Mouse (Mus musculus): ENCODE measurements around the gene Sec16a.

DNA sequence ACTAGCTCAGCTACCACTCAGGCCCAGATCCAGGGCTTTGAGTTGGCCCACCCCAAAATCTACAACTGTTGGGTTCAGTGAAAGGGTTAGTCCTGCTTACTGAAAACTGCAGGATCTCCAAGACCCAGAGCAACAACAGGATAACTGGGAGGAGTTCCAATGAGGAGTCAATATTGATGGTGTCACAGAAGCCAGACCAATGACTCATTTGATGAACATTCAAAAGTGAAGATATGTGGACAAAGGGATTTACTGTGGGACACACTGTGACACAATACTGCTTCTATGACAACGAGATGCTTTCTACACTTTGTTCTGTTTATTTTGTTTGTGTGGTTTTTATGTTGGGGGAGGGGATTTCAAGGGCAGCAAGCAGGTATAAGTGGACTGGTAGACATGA, 26.9 kb downstream of the Sec16a start:
- TF ChIP-seq CTCF (IDR thresholded peaks at IDR 0.05; ENCODE audit: low read depth) (no peak), EP300 (IDR thresholded peaks at IDR 0.05; ENCODE audit: low read depth) (peak; percentile 43; the same call in 1 of the 2 replicates)
